Mouse (Mus musculus) limb, embryonic 12.5 days (tissue): Measurements from ENCODE around the gene Rpl18. TPM values are rescaled to one million over a fixed set of nuclear protein-coding genes. Genes with fewer than 3 reads are reported as not detected.

Experiments used
- ATAC-seq: fragments of 200-750 bp; cut with Nextera tagmentation; 2 replicates; pipeline ENCODE4 v1.8.0; 2017; ENCODE audit warnings: low read depth, moderate TSS enrichment; ENCODE audit not compliant: insufficient number of reproducible peaks, insufficient read depth, low FRiP score, low TSS enrichment
- H3K27ac ChIP-seq: fragments of 300-500 bp; sonication (generic); 2 replicates; pipeline ENCODE4 v1.5.1; 2016; ENCODE audit warnings: mild to moderate bottlenecking, moderate library complexity
- H3K27me3 ChIP-seq: fragments of 300-500 bp; sonication (generic); 2 replicates; pipeline ENCODE4 v1.6.1; 2016; ENCODE audit warnings: mild to moderate bottlenecking, moderate library complexity
- H3K36me3 ChIP-seq: fragments of 300-500 bp; sonication (generic); 2 replicates; pipeline ENCODE4 v1.6.1; 2016; ENCODE audit warnings: mild to moderate bottlenecking, moderate library complexity
- H3K4me1 ChIP-seq: fragments of 300-500 bp; sonication (generic); replicated peaks from 2 replicates; pipeline ENCODE4 v1.6.1; 2016
- H3K4me2 ChIP-seq: fragments of 300-500 bp; sonication (generic); 2 replicates; pipeline ENCODE4 v1.6.1; 2016; ENCODE audit warnings: mild to moderate bottlenecking, moderate library complexity
- H3K4me3 ChIP-seq: fragments of 300-500 bp; sonication (generic); replicated peaks from 2 replicates; pipeline ENCODE4 v1.5.1; 2016; ENCODE audit warnings: mild to moderate bottlenecking
- H3K9ac ChIP-seq: fragments of 300-500 bp; sonication (generic); replicated peaks from 2 replicates; pipeline ENCODE4 v1.6.1; 2016; ENCODE audit warnings: mild to moderate bottlenecking, moderate library complexity
- H3K9me3 ChIP-seq: fragments of 300-500 bp; sonication (generic); 2 replicates; pipeline ENCODE4 v1.6.1; 2016; ENCODE audit warnings: mild to moderate bottlenecking, moderate library complexity
- WGBS: fragments of 180-500 bp; shearing (Covaris S2); methylation state at CpG from one replicate; pipeline ENCODE4 v1.1.7; 2016; 5-methylcytosine and 5-hydroxymethylcytosine counted together
- polyA plus RNA-seq: library from polyadenylated mRNA; unstranded; fragments of >200 nt; fragmentation: Nextera tagmentation; extraction: Ambion mirVana; gene quantifications from 2 replicates; pipeline ENCODE4 v1.2.1, GENCODE M21; 2016

Gene Rpl18
- polyA plus RNA-seq, 1 experiment from 2014 or later: 1,038 TPM

GRCm38 (mm10) chr7:45721642-45722347, 6.5 kb downstream of the Rpl18 start:
- 62% methylated on average over 13 of the region's 13 CpGs for WGBS

GRCm38 (mm10) chr7:45722348-45722713, 7.1 kb downstream of the Rpl18 start:
- no peak for ATAC-seq
- no peak overlapping the region for H3K4me3 ChIP-seq
- H3K9me3 ChIP-seq: no peaks in the 10 kb centered on the region
- H3K27me3 ChIP-seq: no peaks in the 10 kb centered on the region
- no peak overlapping the region for H3K27ac ChIP-seq
- H3K4me2 ChIP-seq: no peak overlapping the region
- 79% methylated on average over 12 of the region's 13 CpGs for WGBS
- peaks cover 18% of the 10 kb centered on the region for H3K4me1 ChIP-seq
- H3K36me3 ChIP-seq: peaks cover 83% of the 10 kb centered on the region
- no peak overlapping the region for H3K9ac ChIP-seq

More at GRCm38 (mm10) chr7:45721642-45722347, 6.5 kb downstream of the Rpl18 start:
- H3K9me3 ChIP-seq: no peaks in the 10 kb centered on the region
- no peak overlapping the region for H3K4me2 ChIP-seq
- no peak overlapping the region for H3K4me3 ChIP-seq
- peaks cover 22% of the 10 kb centered on the region for H3K4me1 ChIP-seq
- H3K27me3 ChIP-seq: no peaks in the 10 kb centered on the region
- no peak for ATAC-seq
- 0 out of 2 replicates have a peak overlapping the region, but pooled peaks have one; percentile 23 for H3K27ac ChIP-seq
- H3K9ac ChIP-seq: no peak overlapping the region
- peaks cover 78% of the 10 kb centered on the region for H3K36me3 ChIP-seq

DNA sequence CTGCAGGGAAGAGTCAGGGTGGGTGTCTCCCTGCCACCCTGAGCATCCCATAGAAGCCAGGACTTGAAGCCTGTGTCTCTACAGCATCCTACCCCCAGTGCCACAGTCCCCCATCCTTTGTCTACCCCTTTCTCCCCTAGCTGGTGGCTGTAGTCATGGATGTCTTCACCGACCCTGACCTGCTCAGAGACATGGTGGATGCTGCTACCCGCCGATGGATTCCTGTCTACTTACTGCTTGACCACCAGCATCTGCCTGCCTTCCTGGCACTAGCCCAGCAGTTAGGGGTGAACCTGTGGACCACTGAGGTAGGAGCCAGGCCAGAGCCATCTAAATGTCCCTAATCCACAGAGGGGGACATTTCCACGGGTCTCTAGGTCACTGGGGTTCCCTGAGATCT, 8.0 kb downstream of the Rpl18 start:
- peaks cover 88% of the 10 kb centered on the region for H3K36me3 ChIP-seq
- H3K27me3 ChIP-seq: no peaks in the 10 kb centered on the region
- H3K4me3 ChIP-seq: no peak overlapping the region; the same call in 1 of the 2 replicates
- ATAC-seq: no peak
- peaks cover 18% of the 10 kb centered on the region for H3K4me1 ChIP-seq
- H3K27ac ChIP-seq: no peak overlapping the region
- 86% methylated on average over 4 of the region's 4 CpGs for WGBS
- H3K9me3 ChIP-seq: no peaks in the 10 kb centered on the region
- no peak overlapping the region for H3K9ac ChIP-seq
- no peak overlapping the region for H3K4me2 ChIP-seq

DNA sequence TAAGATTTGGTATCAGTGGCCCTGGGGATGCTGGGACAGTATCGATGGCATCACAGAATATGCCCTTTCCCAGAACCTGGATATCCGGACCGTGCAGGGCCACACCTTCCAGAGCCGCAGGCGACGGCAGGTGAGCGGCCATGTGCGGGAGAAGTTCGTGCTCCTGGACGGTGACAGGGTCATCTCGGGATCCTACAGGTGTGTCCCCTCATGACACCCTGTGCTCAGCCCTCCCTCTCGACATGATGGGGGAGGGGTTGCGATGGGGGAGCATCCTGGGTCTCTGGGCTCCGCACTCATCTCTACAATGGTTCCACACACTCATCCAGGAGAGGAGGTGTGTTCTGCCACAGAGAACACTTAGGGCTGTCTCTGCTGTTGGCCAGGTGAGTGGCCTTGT, 8.5 kb downstream of the Rpl18 start:
- Histone ChIP-seq H3K4me2 (no peak overlapping the region), H3K27me3 (no peaks in the 10 kb centered on the region), H3K9me3 (no peaks in the 10 kb centered on the region), H3K4me3 (no peak overlapping the region), H3K27ac (no peak overlapping the region), H3K36me3 (peaks cover 90% of the 10 kb centered on the region), H3K9ac (no peak overlapping the region), H3K4me1 (peaks cover 17% of the 10 kb centered on the region)
- 92% methylated on average over 14 of the region's 14 CpGs for WGBS
- no peak for ATAC-seq

- H3K4me1 ChIP-seq: peaks cover 3% of the 10 kb centered on the region
- WGBS: 91% methylated on average over 9 of the region's 9 CpGs
- H3K27ac ChIP-seq: no peak overlapping the region
- no peak overlapping the region for H3K4me3 ChIP-seq
- H3K9ac ChIP-seq: no peak overlapping the region
- no peak for ATAC-seq
- H3K9me3 ChIP-seq: no peaks in the 10 kb centered on the region
- H3K36me3 ChIP-seq: peaks cover 92% of the 10 kb centered on the region
- H3K4me2 ChIP-seq: no peak overlapping the region
- H3K27me3 ChIP-seq: no peaks in the 10 kb centered on the region
Observed at GRCm38 (mm10) chr7:45725151-45725550, 9.9 kb downstream of the Rpl18 start.

- peaks cover 86% of the 10 kb centered on the region for H3K36me3 ChIP-seq
Observed at GRCm38 (mm10) chr7:45725713-45726112, 10.5 kb downstream of the Rpl18 start, which contains the start of gene Spaca4. Spaca4 (minus strand) TSS chr7:45725813.

GRCm38 (mm10) chr7:45726419-45726818, 11.2 kb downstream of the Rpl18 start:
- H3K36me3 ChIP-seq: peaks cover 79% of the 10 kb centered on the region
- no peak for ATAC-seq
- H3K9me3 ChIP-seq: no peaks in the 10 kb centered on the region
- no peaks in the 10 kb centered on the region for H3K27me3 ChIP-seq
- 92% methylated on average over 10 of the region's 10 CpGs for WGBS
- no peak overlapping the region for H3K4me2 ChIP-seq
- H3K27ac ChIP-seq: no peak overlapping the region
- peaks cover 13% of the 10 kb centered on the region for H3K4me1 ChIP-seq
- 0 out of 2 replicates have a peak overlapping the region, but pooled peaks have one; percentile 27 for H3K9ac ChIP-seq
- no peak overlapping the region for H3K4me3 ChIP-seq

More at GRCm38 (mm10) chr7:45725713-45726112, 10.5 kb downstream of the Rpl18 start, which contains the start of gene Spaca4:
- whole genome bisulfite sequencing: 97% methylated on average over 11 of the region's 11 CpGs
- H3K4me3 ChIP-seq: no peak within 1 kb of the TSS
- H3K4me2 ChIP-seq: no peak within 1 kb of the TSS
- no peaks in the 10 kb centered on the region for H3K27me3 ChIP-seq
- peaks cover 9% of the 10 kb centered on the region for H3K4me1 ChIP-seq
- ATAC-seq: no peak
- H3K9me3 ChIP-seq: no peaks in the 10 kb centered on the region
- H3K27ac ChIP-seq: no peak within 1 kb of the TSS
- 0 out of 2 replicates have a peak within 1 kb of the TSS, but pooled peaks have one; percentile 27 for H3K9ac ChIP-seq

DNA sequence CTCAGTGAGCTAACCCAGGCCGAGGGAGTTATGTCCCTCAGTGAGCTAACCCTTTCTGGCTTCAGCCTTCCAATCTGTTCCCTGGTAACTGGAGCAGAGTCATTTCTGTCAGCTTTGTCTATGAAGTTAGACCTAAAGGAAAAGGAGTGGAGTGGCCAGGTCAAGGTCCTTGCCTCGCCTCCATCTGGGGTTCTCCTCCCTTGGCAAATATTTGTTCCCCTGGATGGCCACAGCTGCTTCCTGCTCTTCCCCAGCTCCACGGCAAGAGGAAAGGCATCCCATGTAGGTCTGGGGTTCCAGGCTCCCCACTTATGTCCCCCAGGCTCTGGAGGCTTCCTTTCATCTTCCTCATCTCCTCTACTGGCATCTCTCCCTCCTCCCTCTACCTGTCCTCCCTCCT, 12.4 kb downstream of the Rpl18 start:
- Histone ChIP-seq H3K4me3 (no peak overlapping the region), H3K27ac (no peak overlapping the region), H3K4me1 (peaks cover 13% of the 10 kb centered on the region), H3K27me3 (no peaks in the 10 kb centered on the region), H3K4me2 (no peak overlapping the region), H3K9me3 (no peaks in the 10 kb centered on the region), H3K9ac (no peak overlapping the region), H3K36me3 (peaks cover 67% of the 10 kb centered on the region)
- 87% methylated on average over 3 of the region's 3 CpGs for WGBS
- ATAC-seq: no peak

DNA sequence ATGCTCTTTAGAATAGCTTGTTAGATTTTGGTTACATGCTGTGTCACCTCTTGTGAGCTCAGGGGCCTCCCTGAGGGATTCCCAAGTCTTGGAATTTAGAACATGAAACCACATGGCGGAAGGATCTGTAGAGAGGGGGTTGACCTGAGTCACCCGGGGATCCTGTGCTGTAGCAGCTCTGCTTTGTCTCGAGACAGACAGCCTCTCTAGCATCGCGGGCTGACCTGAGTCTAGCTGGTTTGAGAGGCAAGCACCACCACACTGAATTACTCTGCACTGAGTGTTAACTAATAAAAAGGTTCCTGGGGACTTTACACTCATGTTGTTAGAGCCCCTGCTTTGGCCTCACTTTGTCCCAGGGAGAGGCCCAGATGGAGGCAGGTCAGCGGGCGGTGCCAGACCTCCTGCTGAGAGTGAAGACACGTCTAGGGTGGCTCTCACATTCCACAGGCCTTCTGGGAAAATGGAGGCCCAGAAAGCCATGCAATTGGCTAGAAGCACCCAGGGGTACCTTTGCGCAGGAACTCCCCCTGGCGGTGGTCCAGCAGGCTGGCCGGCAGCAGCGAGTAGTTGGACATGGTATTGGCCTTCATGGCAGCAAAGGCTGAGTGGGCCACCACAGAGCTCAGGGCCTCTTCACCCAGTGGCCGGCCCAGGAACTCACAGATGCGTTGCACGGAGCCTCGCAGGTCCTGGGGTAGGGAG, 15.6 kb downstream of the Rpl18 start:
- H3K27ac ChIP-seq: peak overlapping the region; percentile 67
- WGBS: 11% methylated on average over 16 of the region's 16 CpGs
- no peaks in the 10 kb centered on the region for H3K9me3 ChIP-seq
- peak; percentile 22 for ATAC-seq
- H3K4me3 ChIP-seq: peak overlapping the region; percentile 4; the same call in 1 of the 2 replicates
- H3K27me3 ChIP-seq: no peaks in the 10 kb centered on the region
- H3K4me1 ChIP-seq: peaks cover 13% of the 10 kb centered on the region
- no peak overlapping the region for H3K4me2 ChIP-seq
- H3K36me3 ChIP-seq: peaks cover 35% of the 10 kb centered on the region
- no peak overlapping the region for H3K9ac ChIP-seq

GRCm38 (mm10) chr7:45733477-45733876, 18.2 kb downstream of the Rpl18 start:
- WGBS: 72% methylated on average over 5 of the region's 5 CpGs

DNA sequence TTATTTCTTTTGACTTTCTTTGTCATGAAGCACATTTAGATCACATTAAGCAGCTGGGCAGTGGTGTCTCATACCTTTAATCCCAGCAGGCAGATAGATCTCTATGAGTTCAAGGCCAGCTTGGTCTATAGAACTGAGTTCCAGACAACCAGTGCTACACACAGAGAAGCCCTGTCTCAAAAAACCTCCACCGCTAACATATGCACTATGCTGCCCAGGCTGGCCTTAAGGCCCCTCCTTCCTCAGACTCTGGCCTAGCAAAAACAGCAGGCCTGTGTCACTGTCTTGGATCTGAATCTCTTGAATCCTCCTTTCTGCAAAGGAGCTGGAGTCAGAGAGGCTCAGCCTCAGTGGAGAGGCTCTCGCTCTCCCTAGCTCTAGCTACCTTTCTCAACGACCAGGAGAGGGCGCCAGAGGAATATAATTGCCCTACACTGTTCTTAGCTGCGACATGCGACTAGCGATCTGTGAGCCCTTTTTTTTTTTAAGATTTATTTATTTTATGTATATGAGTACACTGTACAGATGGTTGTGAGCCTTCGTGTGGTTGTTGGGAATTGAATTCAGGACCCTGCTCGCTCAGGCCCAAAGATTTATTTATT, 24.0 kb downstream of the Rpl18 start:
- WGBS: 7% methylated on average over 9 of the region's 9 CpGs

More at GRCm38 (mm10) chr7:45733477-45733876, 18.2 kb downstream of the Rpl18 start:
- no peaks in the 10 kb centered on the region for H3K9me3 ChIP-seq
- H3K4me3 ChIP-seq: no peak overlapping the region
- ATAC-seq: no peak
- H3K4me2 ChIP-seq: no peak overlapping the region
- H3K27ac ChIP-seq: no peak overlapping the region
- no peaks in the 10 kb centered on the region for H3K27me3 ChIP-seq
- H3K9ac ChIP-seq: no peak overlapping the region
- H3K36me3 ChIP-seq: peaks cover 15% of the 10 kb centered on the region
- H3K4me1 ChIP-seq: peaks cover 13% of the 10 kb centered on the region

More for the DNA sequence above, 24.0 kb downstream of the Rpl18 start:
- H3K4me1 ChIP-seq: 0 out of 2 replicates have a peak, but pooled peaks cover 4% of the 10 kb centered on the region
- no peaks in the 10 kb centered on the region for H3K9me3 ChIP-seq
- H3K9ac ChIP-seq: no peak overlapping the region
- no peak overlapping the region for H3K4me3 ChIP-seq
- H3K27ac ChIP-seq: no peak overlapping the region
- no peak overlapping the region for H3K4me2 ChIP-seq
- ATAC-seq: peak; percentile 81; the same call in 1 of the 2 replicates
- no peaks in the 10 kb centered on the region for H3K27me3 ChIP-seq
- no peaks in the 10 kb centered on the region for H3K36me3 ChIP-seq
